Mouse (Mus musculus): Measurements from ENCODE around the gene Lpcat3.
A peak's percentile ranks its signal among the peaks of the same experiment; 100 is the strongest.
"Not testable (repeated sequence)": the region's sequence is repeated elsewhere in the genome, so short reads cannot be mapped to it uniquely, and the experiment has no call there.

Gene Lpcat3

GRCm38 (mm10) chr6:124662477-124663423, at the start of gene Lpcat3:
TSS of gene Lpcat3 (plus strand) at chr6:124663027.
- peak; percentile 97 to 98 for DNase-seq (ENCODE audit: low spot score in 2 of 2)

GRCm38 (mm10) chr6:124625612-124626011, 37.2 kb upstream of the Lpcat3 start:
- no peak for DNase-seq (ENCODE audit: low spot score in 2 of 2)

- not testable (repeated sequence) for DNase-seq (ENCODE audit: low spot score in 2 of 2)
These were observed 36.6 kb upstream of the Lpcat3 start for GRCm38 (mm10) chr6:124626184-124626583.

- DNase-seq (ENCODE audit: low spot score in 2 of 2): no peak
These were observed 32.1 kb upstream of the Lpcat3 start for GRCm38 (mm10) chr6:124630763-124631162.

GRCm38 (mm10) chr6:124635985-124636384, 26.8 kb upstream of the Lpcat3 start, which contains the start of gene C1s2:
TSS of gene C1s2 (minus strand) at chr6:124636085.
- DNase-seq (ENCODE audit: low spot score in 2 of 2): not testable (repeated sequence)

GRCm38 (mm10) chr6:124636858-124637460, 25.9 kb upstream of the Lpcat3 start:
- not testable (repeated sequence) for DNase-seq (ENCODE audit: low spot score in 2 of 2)

- no peak for DNase-seq (ENCODE audit: low spot score in 2 of 2)
These were observed 22.8 kb upstream of the Lpcat3 start for GRCm38 (mm10) chr6:124640041-124640440.

GRCm38 (mm10) chr6:124640997-124641396, 21.8 kb upstream of the Lpcat3 start:
- DNase-seq (ENCODE audit: low spot score in 2 of 2): peak; percentile 13 to 60

- DNase-seq (ENCODE audit: low spot score in 2 of 2): no peak
These were observed 16.4 kb upstream of the Lpcat3 start for GRCm38 (mm10) chr6:124646394-124646793.

GRCm38 (mm10) chr6:124655893-124656292, 6.9 kb upstream of the Lpcat3 start:
- DNase-seq (ENCODE audit: low spot score in 2 of 2): no peak

- DNase-seq (ENCODE audit: low spot score in 2 of 2): no peak
These were observed 4.8 kb upstream of the Lpcat3 start for GRCm38 (mm10) chr6:124658067-124658466.

GRCm38 (mm10) chr6:124661156-124661806, 1.5 kb upstream of the Lpcat3 start:
- DNase-seq (ENCODE audit: low spot score in 2 of 2): no peak

GRCm38 (mm10) chr6:124661995-124662394, 832 bp upstream of the Lpcat3 start:
- DNase-seq (ENCODE audit: low spot score in 2 of 2): no peak

GRCm38 (mm10) chr6:124663424-124663795, 583 bp downstream of the Lpcat3 start:
- no peak for DNase-seq (ENCODE audit: low spot score in 2 of 2)

GRCm38 (mm10) chr6:124664256-124664655, 1.4 kb downstream of the Lpcat3 start:
- no peak for DNase-seq (ENCODE audit: low spot score in 2 of 2)

- no peak for DNase-seq (ENCODE audit: low spot score in 2 of 2)
These were observed 2.2 kb downstream of the Lpcat3 start for GRCm38 (mm10) chr6:124665011-124665410.

- no peak for DNase-seq (ENCODE audit: low spot score in 2 of 2)
These were observed 6.5 kb downstream of the Lpcat3 start for GRCm38 (mm10) chr6:124669234-124669859.

GRCm38 (mm10) chr6:124670281-124670900, 7.6 kb downstream of the Lpcat3 start:
- DNase-seq (ENCODE audit: low spot score in 2 of 2): no peak

- DNase-seq (ENCODE audit: low spot score in 2 of 2): no peak
These were observed 9.3 kb downstream of the Lpcat3 start for GRCm38 (mm10) chr6:124672100-124672499.

GRCm38 (mm10) chr6:124673619-124674018, 10.8 kb downstream of the Lpcat3 start:
- DNase-seq (ENCODE audit: low spot score in 2 of 2): peak; percentile 31 to 61

- DNase-seq (ENCODE audit: low spot score in 2 of 2): no peak
These were observed 11.8 kb downstream of the Lpcat3 start for GRCm38 (mm10) chr6:124674591-124674990.

Measured in heart, adult 9 months (tissue).